Mouse (Mus musculus): ENCODE data around the gene Tesk1. TPM values are rescaled to one million over a fixed set of nuclear protein-coding genes. Genes with fewer than 3 reads are reported as not detected.

Gene Tesk1
- total RNA-seq (2021), result 10 to 100 TPM; 41.7 to 47.2 TPM
- long read RNA-seq, experiment 1, transcript Tesk1-201 (10 exons, 3,947 nt), result major isoform, 26 of 42 reads
- long read RNA-seq, experiment 1, partial matches to known transcripts, result 9 of 42 reads
- long read RNA-seq, experiment 1, other reads (novel, unspliced or antisense), result 7 of 42 reads
- long read RNA-seq, experiment 2, transcript Tesk1-201 (10 exons, 3,947 nt), result major isoform, 58 of 75 reads
- long read RNA-seq, experiment 2, partial matches to known transcripts, result 15 of 75 reads
- long read RNA-seq, experiment 2, other reads (novel, unspliced or antisense), result 2 of 75 reads

GRCm38 (mm10) chr4:43441639-43442038, at the start of gene Tesk1:
Gene Tesk1 (plus strand): TSS chr4:43441939.
- DNase-seq, result no peak

- DNase-seq, result peak; percentile 89
Observed at GRCm38 (mm10) chr4:43394345-43394891, 47.3 kb upstream of the Tesk1 start.

- DNase-seq, result no peak
Observed at GRCm38 (mm10) chr4:43395147-43395546, 46.6 kb upstream of the Tesk1 start.

GRCm38 (mm10) chr4:43395836-43396235, 45.9 kb upstream of the Tesk1 start:
- no peak for DNase-seq

GRCm38 (mm10) chr4:43396381-43396780, 45.4 kb upstream of the Tesk1 start:
- DNase-seq, result no peak

- DNase-seq, result no peak
Observed at GRCm38 (mm10) chr4:43398014-43398413, 43.7 kb upstream of the Tesk1 start.

- DNase-seq, result peak; percentile 58
Observed at GRCm38 (mm10) chr4:43398829-43399331, 42.9 kb upstream of the Tesk1 start.

GRCm38 (mm10) chr4:43399391-43400131, 42.2 kb upstream of the Tesk1 start:
- DNase-seq, result peak; percentile 63

GRCm38 (mm10) chr4:43400976-43401375, 40.8 kb upstream of the Tesk1 start:
- DNase-seq, result peak; percentile 61

GRCm38 (mm10) chr4:43401486-43401885, 40.3 kb upstream of the Tesk1 start:
- no peak for DNase-seq

- DNase-seq, result peak; percentile 60
Observed at GRCm38 (mm10) chr4:43402212-43402611, 39.5 kb upstream of the Tesk1 start.

GRCm38 (mm10) chr4:43404697-43405096, 37.0 kb upstream of the Tesk1 start:
- DNase-seq, result no peak

- peak; percentile 88 for DNase-seq
Observed at GRCm38 (mm10) chr4:43406162-43406971, 35.4 kb upstream of the Tesk1 start.

GRCm38 (mm10) chr4:43407071-43407920, 34.4 kb upstream of the Tesk1 start:
- no peak for DNase-seq

- no peak for DNase-seq
Observed at GRCm38 (mm10) chr4:43414761-43415160, 27.0 kb upstream of the Tesk1 start.

GRCm38 (mm10) chr4:43415221-43416070, 26.3 kb upstream of the Tesk1 start:
- no peak for DNase-seq

GRCm38 (mm10) chr4:43416071-43416490, 25.7 kb upstream of the Tesk1 start:
- DNase-seq, result no peak

- no peak for DNase-seq
Observed at GRCm38 (mm10) chr4:43417269-43418062, 24.3 kb upstream of the Tesk1 start.

GRCm38 (mm10) chr4:43418450-43418849, 23.3 kb upstream of the Tesk1 start:
- no peak for DNase-seq

All from gastrocnemius, postnatal 25 days (tissue).